23 mouse cellular contexts compared by ENCODE assay signal in the genomic region with DNA sequence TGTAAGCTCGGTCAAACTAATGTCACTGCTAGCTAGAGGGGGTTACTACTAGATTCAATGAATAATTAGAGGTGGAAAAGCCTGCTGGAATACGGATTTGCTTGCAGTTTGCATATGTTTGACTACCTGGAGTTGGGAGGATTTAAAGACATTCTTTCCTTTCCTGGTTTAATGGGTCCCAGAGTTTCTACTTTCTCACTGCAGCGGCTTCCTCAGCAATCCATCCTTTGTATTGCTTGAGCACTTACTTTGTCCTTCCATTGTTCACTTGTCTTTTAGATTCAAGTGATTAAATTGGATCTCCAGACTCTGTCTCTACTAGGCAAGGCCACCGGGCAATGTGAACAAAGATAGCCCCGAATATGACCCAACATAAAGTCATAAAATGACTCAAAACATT.
"Had no signal": no experiment of that assay in that cellular context is flagged by ENCODE, and none has a peak within 500 bp of the region (broad histone marks: within the 10 kb centered on the region; RNA-seq: fewer than 3 reads in every experiment).

No protein-coding gene starts in this region.

- H3K27me3 ChIP-seq: heart, embryonic 12.5 days; hindbrain, embryonic 12.5 days; intestine, embryonic 15.5 days; limb, embryonic 13.5 days; limb, embryonic 15.5 days; liver, embryonic 12.5 days had no signal

- H3K4me1 ChIP-seq: hindbrain, embryonic 12.5 days had no signal

- H3K36me3 ChIP-seq: heart, embryonic 10.5 days; heart, embryonic 12.5 days; hindbrain, embryonic 10.5 days; hindbrain, embryonic 12.5 days; intestine, embryonic 15.5 days; limb, embryonic 13.5 days; limb, embryonic 15.5 days; liver, embryonic 12.5 days had no signal

- DNase-seq: gastrocnemius, adult 2 months; gastrocnemius, postnatal 10 days; gastrocnemius, postnatal 25 days; heart, postnatal 10 days; heart, postnatal 4 days; kidney, adult 18-20 months; kidney, adult 8-10 months; kidney, postnatal 10 days; kidney, postnatal 25 days; kidney, postnatal 4 days; left cerebral cortex, postnatal 4 days had no signal

- H3K4me3 ChIP-seq: gastrocnemius, adult 2 months; heart, embryonic 10.5 days; heart, embryonic 12.5 days; hindbrain, embryonic 10.5 days; hindbrain, embryonic 12.5 days; intestine, embryonic 15.5 days; layer of hippocampus, adult 2 months; left cerebral cortex, adult 2 months; limb, embryonic 13.5 days; limb, embryonic 15.5 days; liver, embryonic 12.5 days had no signal

- H3K27ac ChIP-seq: gastrocnemius, adult 2 months; heart, embryonic 10.5 days; hindbrain, embryonic 10.5 days; hindbrain, embryonic 12.5 days; hindbrain, embryonic 14.5 days; intestine, embryonic 15.5 days; layer of hippocampus, adult 2 months; left cerebral cortex, adult 2 months; limb, embryonic 13.5 days; limb, embryonic 15.5 days; liver, embryonic 12.5 days; liver, embryonic 14.5 days had no signal

- H3K9me3 ChIP-seq: heart, embryonic 10.5 days; heart, embryonic 12.5 days; hindbrain, embryonic 10.5 days; hindbrain, embryonic 12.5 days; intestine, embryonic 15.5 days; limb, embryonic 13.5 days; limb, embryonic 15.5 days; liver, embryonic 12.5 days had no signal

- H3K9ac ChIP-seq: heart, embryonic 12.5 days; hindbrain, embryonic 12.5 days; hindbrain, embryonic 14.5 days; intestine, embryonic 15.5 days; limb, embryonic 13.5 days; limb, embryonic 15.5 days; liver, embryonic 12.5 days; liver, embryonic 14.5 days had no signal
